Mouse (Mus musculus) gastrocnemius, postnatal 4 days (tissue): ENCODE measurements around the gene Tmem254c. TPM values are rescaled to one million over a fixed set of nuclear protein-coding genes. Genes with fewer than 3 reads are reported as not detected.
"Not testable (repeated sequence)": the region's sequence is repeated elsewhere in the genome, so short reads cannot be mapped to it uniquely, and the experiment has no call there.

Source experiments
- DNase-seq, 2 experiments: peaks; one replicate each; pipeline ENCODE4 v3.0.0; 2021 to 2022; ENCODE audit warnings: low spot score in 2 of 2, mixed read lengths in 2 of 2
- long read RNA-seq, 2 experiments: library from polyadenylated mRNA; stranded (forward); transcript quantifications; one replicate each; pipeline ENCODE4 v2.0.0; 2021
- total RNA-seq, 2 experiments: library from RNA; stranded (reverse); gene quantifications; 2 replicates each; pipeline ENCODE4 v1.2.3; 2021

Gene Tmem254c
- 10 to 100 TPM; 36.8 to 38.9 TPM for total RNA-seq
- long read RNA-seq, experiment 1, transcript Tmem254c-202 (4 exons, 1,211 nt), result major isoform, 14 of 19 reads
- long read RNA-seq, experiment 1, partial matches to known transcripts, result 1 of 19 reads
- long read RNA-seq, experiment 1, other reads (novel, unspliced or antisense), result 0 of 19 reads
- long read RNA-seq, experiment 2, transcript Tmem254c-202 (4 exons, 1,211 nt), result major isoform, 19 of 22 reads
- long read RNA-seq, experiment 2, partial matches to known transcripts, result 0 of 22 reads
- long read RNA-seq, experiment 2, other reads (novel, unspliced or antisense), result 3 of 22 reads

GRCm38 (mm10) chr14:26067325-26067633, at the start of gene Tmem254c:
Gene Tmem254c (minus strand): TSS chr14:26067355.
- not testable (repeated sequence) for DNase-seq

- DNase-seq, result not testable (repeated sequence)
Observed at GRCm38 (mm10) chr14:26097622-26098021, 30.5 kb upstream of the Tmem254c start.

GRCm38 (mm10) chr14:26081997-26082396, 14.8 kb upstream of the Tmem254c start, which contains the start of gene Cphx3:
Gene Cphx3 (plus strand): TSS chr14:26082297.
- DNase-seq, result not testable (repeated sequence)

- not testable (repeated sequence) for DNase-seq
Observed at GRCm38 (mm10) chr14:26081216-26081615, 14.1 kb upstream of the Tmem254c start, which contains the start of gene Cphx2. Gene Cphx2 (plus strand): TSS chr14:26081516.

GRCm38 (mm10) chr14:26076620-26077390, 9.7 kb upstream of the Tmem254c start:
- not testable (repeated sequence) for DNase-seq

- DNase-seq, result not testable (repeated sequence)
Observed at GRCm38 (mm10) chr14:26066574-26067324, 406 bp downstream of the Tmem254c start.

- not testable (repeated sequence) for DNase-seq
Observed at GRCm38 (mm10) chr14:26059362-26059761, 7.8 kb downstream of the Tmem254c start.

- DNase-seq, result not testable (repeated sequence)
Observed at GRCm38 (mm10) chr14:26058184-26058583, 9.0 kb downstream of the Tmem254c start.

- DNase-seq, result not testable (repeated sequence)
Observed at GRCm38 (mm10) chr14:26048767-26049166, 18.4 kb downstream of the Tmem254c start.

- not testable (repeated sequence) for DNase-seq
Observed at GRCm38 (mm10) chr14:26047026-26047425, 20.1 kb downstream of the Tmem254c start.

GRCm38 (mm10) chr14:26045007-26045406, 22.1 kb downstream of the Tmem254c start:
- DNase-seq, result not testable (repeated sequence)

GRCm38 (mm10) chr14:26042611-26043010, 24.5 kb downstream of the Tmem254c start, which contains the start of gene Gm9780:
Gene Gm9780 (minus strand): TSS chr14:26042711.
- DNase-seq, result not testable (repeated sequence)

GRCm38 (mm10) chr14:26035439-26035838, 31.7 kb downstream of the Tmem254c start:
- not testable (repeated sequence) for DNase-seq

- DNase-seq, result not testable (repeated sequence)
Observed at GRCm38 (mm10) chr14:26034364-26034763, 32.8 kb downstream of the Tmem254c start.

- DNase-seq, result not testable (repeated sequence)
Observed at GRCm38 (mm10) chr14:26025653-26026052, 41.5 kb downstream of the Tmem254c start.

- not testable (repeated sequence) for DNase-seq
Observed at GRCm38 (mm10) chr14:26022831-26023230, 44.3 kb downstream of the Tmem254c start.

- not testable (repeated sequence) for DNase-seq
Observed at GRCm38 (mm10) chr14:26021555-26021954, 45.6 kb downstream of the Tmem254c start.

- not testable (repeated sequence) for DNase-seq
Observed at GRCm38 (mm10) chr14:26016414-26016813, 50.7 kb downstream of the Tmem254c start.
